Mouse (Mus musculus) hindbrain, embryonic 14.5 days (tissue): ENCODE results near the gene Rai14. TPM values are rescaled to one million over a fixed set of nuclear protein-coding genes. Genes with fewer than 3 reads are reported as not detected.

Experiments
- ATAC-seq: fragments of 200-750 bp; cut with Nextera tagmentation; 2 replicates; pipeline ENCODE4 v1.8.0; 2017; ENCODE audit warnings: moderate number of reproducible peaks, mild to moderate bottlenecking, moderate TSS enrichment, moderate library complexity; ENCODE audit not compliant: low FRiP score
- DNase-seq: peaks from one replicate; pipeline ENCODE4 v3.0.0-alpha.2; 2015; ENCODE audit warnings: low spot score
- H3K27ac ChIP-seq: fragments of 300-500 bp; sonication (generic); 2 replicates; pipeline ENCODE4 v1.5.1; 2014; ENCODE audit warnings: mild to moderate bottlenecking, moderate library complexity
- H3K27me3 ChIP-seq: fragments of 300-500 bp; sonication (generic); 2 replicates; pipeline ENCODE4 v1.6.1; 2014; ENCODE audit warnings: mild to moderate bottlenecking, low read length, mixed read lengths; ENCODE audit not compliant: control insufficient read depth, insufficient read depth
- H3K36me3 ChIP-seq: fragments of 300-500 bp; sonication (generic); replicated peaks from 2 replicates; pipeline ENCODE4 v1.6.1; 2014; ENCODE audit not compliant: control insufficient read depth, insufficient read depth
- H3K4me1 ChIP-seq: fragments of 300-500 bp; sonication (generic); replicated peaks from 2 replicates; pipeline ENCODE4 v1.6.1; 2014; ENCODE audit warnings: antibody characterized with exemption, low read length, mixed read lengths; ENCODE audit not compliant: control insufficient read depth, insufficient read depth
- H3K4me2 ChIP-seq: fragments of 300-500 bp; sonication (generic); replicated peaks from 2 replicates; pipeline ENCODE4 v1.6.1; 2014; ENCODE audit warnings: mild to moderate bottlenecking, moderate library complexity
- H3K4me3 ChIP-seq: fragments of 300-500 bp; sonication (generic); replicated peaks from 2 replicates; pipeline ENCODE4 v1.5.1; 2014; ENCODE audit warnings: mild to moderate bottlenecking, low read length
- H3K9ac ChIP-seq: fragments of 300-500 bp; sonication (generic); 2 replicates; pipeline ENCODE4 v1.6.1; 2014
- H3K9me3 ChIP-seq: fragments of 300-500 bp; sonication (generic); 2 replicates; pipeline ENCODE4 v1.6.1; 2016; ENCODE audit warnings: low read length; ENCODE audit not compliant: control insufficient read depth
- WGBS: fragments of 180-500 bp; shearing (Covaris S2); extraction: QIAGEN DNeasy Blood & Tissue Kit; methylation state at CpG from one replicate; pipeline ENCODE4 v1.1.7; 2014; 5-methylcytosine and 5-hydroxymethylcytosine counted together
- polyA plus RNA-seq: library from polyadenylated mRNA; unstranded; fragments of >200 nt; fragmentation: Nextera tagmentation; extraction: Ambion mirVana; gene quantifications from 2 replicates; pipeline ENCODE4 v1.2.1, GENCODE M21; 2014

Rai14 gene
- polyA plus RNA-seq, 1 experiment from 2014 or later = 12.9 TPM

DNA sequence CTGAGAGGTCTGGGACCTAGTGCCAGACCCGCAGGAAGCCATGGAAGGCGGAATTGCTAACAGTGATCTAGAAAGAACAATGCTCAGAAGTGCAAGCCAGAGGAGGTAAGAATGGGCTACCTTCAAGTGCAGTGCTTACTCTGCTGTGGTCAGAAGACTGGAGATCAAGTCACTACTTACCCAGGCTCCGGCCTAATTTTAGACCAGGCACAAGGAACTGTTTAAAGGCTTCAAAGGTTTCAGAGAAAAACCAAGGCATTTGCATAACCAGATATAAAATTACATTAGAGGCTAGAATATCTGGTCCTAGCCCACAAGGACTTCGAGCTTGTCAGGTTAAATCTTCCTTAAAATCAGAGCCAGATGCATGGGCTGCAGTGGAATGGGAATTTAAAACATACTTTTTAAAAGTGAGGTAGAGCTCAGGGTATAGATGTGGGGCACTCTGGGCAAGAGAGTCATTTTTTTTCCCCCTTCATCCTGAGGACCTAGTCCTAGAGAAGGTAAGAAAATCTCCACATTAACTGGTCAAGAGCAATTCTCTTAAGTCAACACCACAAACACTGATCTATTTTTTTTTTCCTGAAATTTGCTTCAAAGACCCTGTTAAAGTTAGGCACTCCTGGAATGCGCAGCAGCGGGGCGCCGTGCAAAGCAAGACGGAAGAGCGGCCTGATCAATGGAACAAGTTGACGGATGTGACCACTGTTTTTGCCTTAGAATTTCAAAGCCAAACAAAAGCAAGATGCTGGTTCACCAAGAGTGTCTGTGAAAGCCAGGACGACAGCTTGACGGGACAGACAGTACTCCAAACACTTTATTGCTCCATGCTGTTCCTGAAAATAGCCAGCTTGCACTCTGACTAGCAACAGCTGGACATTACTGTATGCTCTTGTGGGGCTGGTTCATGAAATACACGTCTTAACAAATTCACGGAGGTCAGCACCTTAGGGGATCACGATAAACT is 115.9 kb downstream of the Rai14 start:
- no peaks in the 10 kb centered on the region for H3K9me3 ChIP-seq
- 43% methylated on average over 16 of the region's 16 CpGs for whole genome bisulfite sequencing
- H3K27ac ChIP-seq = no peak overlapping the region
- ATAC-seq (no peak), DNase-seq (no peak)
- no peak overlapping the region for H3K4me3 ChIP-seq
- no peak overlapping the region for H3K4me2 ChIP-seq
- H3K36me3 ChIP-seq = no peaks in the 10 kb centered on the region
- H3K4me1 ChIP-seq = peaks cover 7% of the 10 kb centered on the region; the same call in 1 of the 2 replicates
- H3K9ac ChIP-seq = no peak overlapping the region
- no peaks in the 10 kb centered on the region for H3K27me3 ChIP-seq

DNA sequence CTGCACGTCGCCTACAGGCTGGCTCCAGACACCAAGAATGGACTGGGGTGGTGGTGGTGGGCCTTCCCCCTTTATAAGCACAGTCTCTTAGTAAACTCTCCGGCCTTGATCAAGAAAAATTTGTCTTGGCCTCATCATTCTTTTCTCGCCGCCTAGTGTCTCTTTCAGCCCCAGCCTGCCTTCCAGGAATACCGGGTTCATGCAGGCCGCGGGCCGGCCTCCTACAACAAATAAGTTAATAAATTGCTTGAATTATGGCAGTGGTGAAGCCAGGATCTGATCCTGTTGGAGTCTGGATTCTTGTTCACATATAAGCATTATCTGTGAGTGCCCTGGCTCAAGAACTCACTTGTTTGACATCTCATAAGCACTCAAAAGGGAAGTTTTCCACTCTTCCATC is 117.6 kb downstream of the Rai14 start:
- DNase-seq (no peak), ATAC-seq (no peak)
- Histone ChIP-seq H3K4me1 (peaks cover 7% of the 10 kb centered on the region; the same call in 1 of the 2 replicates), H3K36me3 (no peaks in the 10 kb centered on the region), H3K4me3 (no peak overlapping the region), H3K4me2 (no peak overlapping the region), H3K27me3 (no peaks in the 10 kb centered on the region), H3K9ac (no peak overlapping the region), H3K9me3 (no peaks in the 10 kb centered on the region), H3K27ac (no peak overlapping the region)
- 93% methylated on average over 9 of the region's 9 CpGs for WGBS

DNA sequence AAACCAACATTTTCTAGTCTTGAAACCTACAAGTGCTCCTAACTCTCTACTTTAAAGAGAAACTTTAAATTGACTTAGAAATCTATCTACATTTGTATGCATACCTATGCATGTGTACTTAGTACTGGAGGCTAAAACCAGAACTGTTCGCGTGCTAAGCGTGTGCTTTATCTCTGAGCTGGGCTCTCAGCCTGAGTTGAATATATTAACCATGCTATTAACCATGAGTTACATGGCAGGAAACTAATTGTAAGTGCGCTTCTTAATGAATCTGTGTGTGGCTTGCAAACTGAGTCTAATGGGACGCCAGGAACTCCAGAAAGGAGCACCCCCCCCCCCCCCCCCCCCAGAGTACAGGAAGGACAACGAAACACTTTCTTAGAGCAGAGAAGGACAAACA is 119.0 kb downstream of the Rai14 start:
- no peaks in the 10 kb centered on the region for H3K36me3 ChIP-seq
- no peak for DNase-seq
- H3K4me3 ChIP-seq = no peak overlapping the region
- WGBS = 80% methylated on average over 6 of the region's 6 CpGs
- peaks cover 7% of the 10 kb centered on the region; the same call in 1 of the 2 replicates for H3K4me1 ChIP-seq
- no peak overlapping the region for H3K4me2 ChIP-seq
- no peaks in the 10 kb centered on the region for H3K9me3 ChIP-seq
- H3K27me3 ChIP-seq = no peaks in the 10 kb centered on the region
- no peak overlapping the region for H3K9ac ChIP-seq
- H3K27ac ChIP-seq = no peak overlapping the region
- ATAC-seq = no peak

GRCm38 (mm10) chr15:10594910-10595309 is 119.5 kb downstream of the Rai14 start:
- no peak overlapping the region for H3K27ac ChIP-seq
- DNase-seq (no peak), ATAC-seq (no peak)
- no peaks in the 10 kb centered on the region for H3K36me3 ChIP-seq
- no peaks in the 10 kb centered on the region for H3K27me3 ChIP-seq
- no peaks in the 10 kb centered on the region for H3K9me3 ChIP-seq
- H3K4me3 ChIP-seq = no peak overlapping the region
- no peak overlapping the region for H3K4me2 ChIP-seq
- peaks cover 7% of the 10 kb centered on the region; the same call in 1 of the 2 replicates for H3K4me1 ChIP-seq
- no peak overlapping the region for H3K9ac ChIP-seq
- 90% methylated on average over 10 of the region's 10 CpGs for WGBS

- no peak overlapping the region for H3K4me3 ChIP-seq
- H3K4me1 ChIP-seq = no peaks in the 10 kb centered on the region
- H3K27ac ChIP-seq = no peak overlapping the region
- H3K9ac ChIP-seq = no peak overlapping the region
- WGBS = 90% methylated on average over 6 of the region's 6 CpGs
- no peaks in the 10 kb centered on the region for H3K36me3 ChIP-seq
- H3K4me2 ChIP-seq = no peak overlapping the region
- no peaks in the 10 kb centered on the region for H3K9me3 ChIP-seq
- ATAC-seq (no peak), DNase-seq (no peak)
- no peaks in the 10 kb centered on the region for H3K27me3 ChIP-seq
Measured at GRCm38 (mm10) chr15:10593094-10593493, 121.3 kb downstream of the Rai14 start.

- H3K9me3 ChIP-seq = no peaks in the 10 kb centered on the region
- no peak overlapping the region for H3K4me2 ChIP-seq
- no peaks in the 10 kb centered on the region for H3K4me1 ChIP-seq
- H3K4me3 ChIP-seq = no peak overlapping the region
- no peaks in the 10 kb centered on the region for H3K27me3 ChIP-seq
- DNase-seq (no peak), ATAC-seq (no peak)
- WGBS = 82% methylated on average over 2 of the region's 2 CpGs
- no peak overlapping the region for H3K27ac ChIP-seq
- no peaks in the 10 kb centered on the region for H3K36me3 ChIP-seq
- H3K9ac ChIP-seq = no peak overlapping the region
Measured at GRCm38 (mm10) chr15:10586565-10586964, 127.9 kb downstream of the Rai14 start.

DNA sequence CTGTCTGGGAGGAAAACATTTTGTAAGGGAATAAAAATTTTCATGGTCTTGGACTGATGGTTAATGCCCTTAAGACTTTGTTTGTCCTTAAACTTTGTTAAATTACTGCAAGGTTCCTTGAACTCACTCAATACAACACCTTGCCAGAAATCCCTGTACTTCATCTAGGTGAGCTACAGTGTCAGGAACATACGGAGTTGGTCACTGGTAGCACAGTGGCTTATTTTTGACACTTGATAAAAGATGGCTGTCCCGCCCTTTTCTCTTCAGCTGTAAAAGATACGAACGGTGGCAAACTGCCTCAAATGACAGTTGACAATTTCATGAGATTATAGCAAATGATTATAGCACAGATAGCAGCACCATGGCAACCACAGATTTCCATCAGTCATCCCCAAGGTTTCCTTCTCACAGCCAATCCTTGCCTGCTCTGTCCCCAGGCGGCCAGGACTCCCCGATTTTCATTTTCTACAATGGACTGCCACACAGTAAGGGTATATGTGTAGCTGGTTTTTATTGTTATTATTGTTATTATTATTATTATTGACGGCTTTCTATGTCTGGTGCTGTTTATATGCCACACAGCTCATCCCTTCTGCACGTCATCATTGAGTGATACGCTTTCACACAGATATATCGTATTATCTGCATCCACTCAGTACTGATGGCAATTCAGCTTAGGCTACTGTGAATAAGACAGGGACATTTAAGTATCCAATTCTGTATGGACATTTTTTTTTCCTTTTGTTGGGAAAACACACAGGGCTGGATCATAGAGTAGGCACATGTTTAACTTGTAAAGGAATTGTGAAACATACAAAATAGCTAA is 129.9 kb downstream of the Rai14 start:
- Histone ChIP-seq H3K36me3 (no peaks in the 10 kb centered on the region), H3K4me3 (no peak overlapping the region), H3K27ac (0 out of 2 replicates have a peak overlapping the region, but pooled peaks have one; percentile 49), H3K4me2 (no peak overlapping the region), H3K27me3 (no peaks in the 10 kb centered on the region), H3K9me3 (no peaks in the 10 kb centered on the region), H3K4me1 (no peaks in the 10 kb centered on the region), H3K9ac (no peak overlapping the region)
- 63% methylated on average over 10 of the region's 10 CpGs for WGBS
- DNase-seq = no peak
- ATAC-seq = peak; percentile 60

GRCm38 (mm10) chr15:10583408-10583807 is 131.0 kb downstream of the Rai14 start:
- Histone ChIP-seq H3K36me3 (no peaks in the 10 kb centered on the region), H3K9me3 (no peaks in the 10 kb centered on the region), H3K9ac (no peak overlapping the region), H3K4me1 (no peaks in the 10 kb centered on the region), H3K4me3 (no peak overlapping the region), H3K4me2 (no peak overlapping the region), H3K27me3 (no peaks in the 10 kb centered on the region), H3K27ac (no peak overlapping the region)
- ATAC-seq = peak; percentile 86
- WGBS = 57% methylated on average over 8 of the region's 8 CpGs
- DNase-seq = peak; percentile 50

- DNase-seq = no peak
- whole genome bisulfite sequencing = 97% methylated on average over 3 of the region's 3 CpGs
Measured at GRCm38 (mm10) chr15:10579159-10579558, 135.3 kb downstream of the Rai14 start.

More at GRCm38 (mm10) chr15:10579159-10579558, 135.3 kb downstream of the Rai14 start:
- H3K4me1 ChIP-seq = no peaks in the 10 kb centered on the region
- no peak overlapping the region for H3K9ac ChIP-seq
- H3K36me3 ChIP-seq = peaks cover 27% of the 10 kb centered on the region
- H3K9me3 ChIP-seq = no peaks in the 10 kb centered on the region
- no peak for ATAC-seq
- no peak overlapping the region for H3K4me3 ChIP-seq
- H3K27ac ChIP-seq = no peak overlapping the region
- no peaks in the 10 kb centered on the region for H3K27me3 ChIP-seq
- H3K4me2 ChIP-seq = no peak overlapping the region
